Mouse (Mus musculus): ENCODE measurements at regions not wholly inside any gene's neighbourhood (a gene's known extent, or its start where the extent isn't known, plus 50 kb on each side); places are given as distances from the start of the nearest gene placed in this dataset.
A peak's percentile ranks its signal among the peaks of the same experiment; 100 is the strongest.

DNA sequence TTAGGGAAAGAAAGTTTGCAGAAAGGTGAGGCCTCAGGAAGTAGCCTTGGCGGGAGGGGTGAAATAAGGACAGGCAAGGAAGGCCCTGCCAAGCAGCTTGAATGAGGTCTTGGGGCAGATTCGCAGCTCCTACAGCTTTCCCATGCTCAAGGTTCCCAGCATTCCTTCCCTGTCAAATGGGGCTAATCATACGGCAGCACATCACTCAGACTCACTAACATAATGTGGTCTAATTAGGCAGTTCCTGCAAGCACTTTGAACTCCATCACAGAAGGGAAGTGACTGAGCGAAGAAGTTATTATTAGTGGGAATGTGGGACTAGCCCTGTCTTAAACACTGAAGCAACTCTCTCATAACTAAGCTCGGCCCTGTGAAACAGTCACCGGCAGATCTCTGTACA lies 87.1 kb upstream of the Gm10260 start:
- no peak for DNase-seq

DNA sequence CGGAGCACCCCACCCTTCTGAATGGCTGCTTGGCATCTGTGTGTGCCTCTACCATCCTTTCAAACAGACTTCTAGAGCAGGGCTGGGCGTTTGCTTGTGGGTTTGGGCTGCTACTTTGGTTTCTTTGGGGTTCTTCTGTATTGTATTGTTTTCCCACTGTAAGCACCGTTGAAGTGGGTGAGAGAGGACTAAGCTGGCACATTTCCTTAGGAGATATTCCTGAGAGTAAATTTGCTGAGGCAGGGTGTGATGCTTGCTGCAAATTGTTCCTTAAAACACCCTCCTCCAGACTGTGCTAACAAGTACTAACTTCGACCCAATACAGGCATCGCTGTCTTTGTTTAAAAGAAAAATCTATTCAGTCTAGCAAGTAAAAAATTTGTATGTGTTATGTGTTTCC lies 84.7 kb upstream of the Gm10260 start:
- DNase-seq, result no peak

DNA sequence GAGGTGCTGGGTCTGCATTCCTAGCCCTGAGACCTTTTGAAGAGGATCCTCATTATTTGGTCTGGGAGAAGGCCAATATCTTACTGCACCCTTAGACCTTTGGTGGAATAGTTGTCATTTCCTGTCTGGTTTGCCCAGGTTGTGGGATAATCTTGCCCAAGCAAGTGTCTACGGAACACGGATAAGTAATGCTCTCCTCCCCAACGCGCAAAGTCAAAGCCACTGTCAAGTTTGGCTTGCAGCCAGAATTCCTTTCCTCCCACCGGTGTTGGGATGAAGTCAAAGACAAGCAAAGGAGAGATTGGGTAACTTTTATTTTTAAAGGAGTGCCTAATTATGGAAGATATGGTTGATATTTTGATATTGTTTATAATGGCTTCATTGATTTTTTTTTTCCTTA lies 82.4 kb upstream of the Gm10260 start:
- DNase-seq, result no peak

GRCm38 (mm10) chr13:97841503-97841902 lies 81.1 kb upstream of the Gm10260 start:
- no peak for DNase-seq

DNA sequence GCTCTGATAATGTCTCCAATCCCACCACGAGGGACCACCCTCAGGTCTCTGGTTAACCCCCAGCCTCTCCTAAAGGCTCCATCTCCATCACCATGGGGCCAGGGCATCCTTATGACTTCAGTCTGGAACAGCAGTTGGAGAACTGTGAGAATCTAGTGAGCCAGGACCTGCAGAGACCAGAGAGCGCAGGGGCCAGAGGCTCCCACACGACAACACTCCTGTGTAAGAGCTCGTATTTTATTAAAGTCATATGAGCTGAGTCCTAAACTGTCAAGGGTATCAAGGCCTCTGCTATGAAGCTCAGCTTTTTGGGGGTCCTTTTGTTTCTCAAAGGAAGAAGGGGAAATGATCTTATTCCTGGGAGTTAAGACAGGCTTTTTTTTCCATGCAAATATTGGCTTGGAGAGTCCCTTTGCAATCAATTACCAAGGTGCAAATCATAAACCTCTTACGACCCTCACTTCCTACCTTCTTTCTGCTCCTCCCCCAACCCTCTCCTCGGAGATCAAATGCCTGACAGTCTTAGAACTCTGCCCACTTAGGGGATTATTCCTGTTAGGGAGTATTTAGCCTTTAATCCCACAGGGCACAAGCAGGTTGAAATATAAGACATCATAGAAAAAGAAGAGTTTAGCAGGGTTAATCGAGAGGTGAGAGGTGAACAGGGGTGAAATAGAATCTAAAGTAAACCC lies 79.3 kb upstream of the Gm10260 start:
- no peak for DNase-seq

DNA sequence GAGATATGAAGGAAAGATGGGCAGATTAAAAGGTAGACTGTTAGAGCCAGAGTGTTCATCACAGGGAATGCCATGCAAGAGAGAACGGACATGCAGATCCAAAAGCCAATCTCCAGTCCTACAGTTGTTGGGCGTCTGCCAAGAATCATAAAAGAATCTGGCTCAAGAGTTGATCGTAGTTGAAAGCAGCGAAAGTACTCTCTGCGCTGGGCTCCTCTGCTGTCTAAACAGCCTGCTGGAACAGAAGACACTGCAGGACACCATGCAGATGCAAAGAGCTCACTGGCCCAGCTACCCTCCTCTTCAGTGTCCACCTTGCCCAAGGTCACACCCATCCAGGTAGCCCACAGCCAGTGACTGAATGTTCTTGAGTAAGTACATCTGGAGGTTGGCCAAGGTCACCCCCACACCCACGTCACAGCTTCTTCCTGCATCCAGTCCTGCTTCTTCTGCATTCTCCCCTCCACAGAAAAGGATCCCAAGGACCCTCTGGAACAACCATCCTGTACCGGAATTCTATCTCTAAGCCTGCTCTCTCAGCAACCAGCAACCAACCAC lies 77.1 kb upstream of the Gm10260 start:
- DNase-seq, result peak; percentile 70

GRCm38 (mm10) chr13:97832448-97832847 lies 72.0 kb upstream of the Gm10260 start:
- DNase-seq, result no peak

DNA sequence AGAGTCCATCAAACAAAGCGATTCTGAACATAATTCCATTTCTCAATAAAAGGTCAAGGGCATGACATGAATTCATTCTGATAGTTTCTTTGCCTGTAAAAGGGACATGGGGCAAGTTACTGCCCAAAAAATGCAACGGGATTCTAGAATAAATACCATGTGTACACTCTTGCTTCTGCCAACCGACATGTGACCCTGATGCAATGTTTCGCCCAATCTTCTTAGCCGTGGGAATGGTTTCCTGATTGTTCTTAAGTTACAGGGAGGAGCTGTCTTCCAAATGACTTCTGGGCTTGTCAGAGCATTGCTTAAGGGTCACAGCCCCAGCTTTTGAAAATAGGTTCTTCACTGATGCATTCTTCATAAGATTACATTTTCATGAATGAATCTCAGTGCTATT lies 71.4 kb upstream of the Gm10260 start:
- no peak for DNase-seq

- DNase-seq, result no peak
Measured at GRCm38 (mm10) chr13:97829558-97829957, 69.1 kb upstream of the Gm10260 start.

GRCm38 (mm10) chr13:97825801-97826576 lies 65.6 kb upstream of the Gm10260 start:
- no peak for DNase-seq

DNA sequence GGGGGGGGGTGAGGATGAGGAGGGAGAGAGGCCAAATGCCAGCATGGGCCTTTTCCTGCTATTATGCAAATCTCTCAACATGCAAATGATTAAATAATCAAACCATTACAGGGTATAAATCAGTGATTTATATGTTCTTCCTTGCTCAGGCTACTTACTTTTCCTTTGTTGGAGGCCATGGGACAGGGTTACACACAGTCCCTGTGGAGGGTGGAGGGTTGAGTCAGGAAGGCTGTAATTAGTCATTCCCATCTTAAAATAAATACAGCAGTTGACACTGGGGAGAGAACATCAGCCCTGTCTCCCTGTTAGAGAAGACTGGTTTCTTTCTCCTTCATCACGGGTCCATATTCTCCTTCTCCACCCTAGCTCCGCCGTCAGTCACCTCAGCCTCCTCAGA lies 64.9 kb upstream of the Gm10260 start:
- no peak for DNase-seq

DNA sequence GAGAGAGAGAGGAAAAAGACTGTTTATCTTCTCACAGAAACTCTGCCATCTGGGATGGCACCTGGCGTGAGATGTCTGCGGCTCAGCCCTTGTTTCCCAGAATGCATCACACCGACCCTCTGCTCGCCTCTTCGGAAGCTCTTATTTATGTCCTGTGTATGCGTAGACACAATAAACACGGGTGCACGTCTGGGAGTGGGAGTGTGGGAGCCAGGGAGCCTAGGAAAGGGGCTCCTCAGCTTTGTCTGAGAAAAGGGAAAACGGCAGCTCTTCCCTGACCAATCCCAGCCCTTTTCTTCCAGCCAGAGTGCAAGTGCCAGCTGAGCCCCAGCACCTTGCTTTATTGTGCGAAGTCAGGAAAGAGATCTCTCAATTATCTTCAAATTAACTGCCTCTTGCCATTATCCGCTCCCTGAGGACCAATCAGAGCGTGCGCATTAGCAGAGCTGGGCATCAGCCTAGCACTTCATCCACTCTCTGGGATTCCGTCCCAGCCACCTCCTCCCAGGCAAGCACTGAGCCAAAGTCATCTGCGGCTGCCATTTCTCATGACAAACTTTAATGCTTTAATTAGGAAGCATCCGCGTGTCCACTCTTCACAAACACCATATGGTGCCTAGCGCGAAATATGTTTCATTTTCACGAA lies 63.8 kb upstream of the Gm10260 start:
- peak; percentile 49 for DNase-seq

DNA sequence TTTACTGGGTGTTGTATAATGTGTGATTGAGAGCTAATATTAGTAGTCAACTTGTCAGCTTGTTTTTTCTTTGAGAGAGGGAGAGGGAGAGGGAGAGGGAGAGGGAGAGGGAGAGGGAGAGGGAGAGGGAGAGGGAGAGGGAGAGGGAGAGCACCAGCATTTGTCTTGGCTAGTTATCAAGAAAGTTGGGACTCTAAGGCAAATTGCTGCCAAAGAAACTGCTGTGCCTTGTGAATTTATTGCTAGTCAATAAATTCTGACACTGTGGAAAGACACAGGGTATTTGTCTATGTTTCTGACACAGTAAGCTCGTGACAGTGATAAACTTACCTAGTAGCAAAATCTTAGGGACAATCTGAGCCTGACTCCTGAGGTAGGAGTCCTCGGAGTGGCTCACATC lies 61.2 kb upstream of the Gm10260 start:
- DNase-seq, result no peak

- no peak for DNase-seq
Measured at GRCm38 (mm10) chr13:97821011-97821410, 60.6 kb upstream of the Gm10260 start.

DNA sequence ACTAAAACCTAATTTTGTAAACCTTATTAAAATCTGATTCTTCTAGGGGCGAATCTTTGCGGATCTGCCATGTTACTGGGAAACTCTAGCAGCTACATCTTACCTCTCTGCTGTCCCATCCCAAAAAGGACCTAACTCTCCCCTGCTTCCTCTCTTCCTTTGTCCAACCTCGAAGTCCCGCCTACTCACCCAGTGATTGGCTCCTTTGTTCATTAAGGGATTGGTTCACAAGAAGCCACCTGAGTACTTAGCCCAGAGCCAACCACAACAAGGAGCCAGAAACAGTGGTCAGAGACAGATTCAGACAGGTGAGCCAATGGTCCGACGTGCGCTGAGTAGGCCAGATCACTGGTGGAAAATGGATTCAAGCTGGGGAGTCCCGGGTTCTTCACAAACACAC lies 60.0 kb upstream of the Gm10260 start:
- no peak for DNase-seq

DNA sequence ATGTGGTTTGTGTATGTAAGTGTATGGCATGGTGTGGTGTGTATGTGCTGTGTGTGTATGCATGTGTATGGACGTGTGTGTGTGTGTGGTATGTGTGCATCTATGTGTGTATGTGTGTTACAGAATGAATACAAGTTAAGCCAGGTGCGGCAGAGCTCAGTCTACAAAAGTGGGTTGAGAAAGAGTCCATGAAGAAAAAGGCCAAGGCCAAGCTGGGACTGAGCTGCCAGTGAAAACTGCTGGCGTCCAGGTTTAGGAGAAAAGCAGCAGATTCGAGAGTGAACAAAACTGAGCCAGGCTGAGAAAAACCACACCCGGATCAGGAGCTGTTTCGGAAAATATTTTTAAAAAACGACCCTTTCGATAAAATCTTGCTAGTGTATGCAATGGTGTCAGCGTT lies 58.6 kb upstream of the Gm10260 start:
- no peak for DNase-seq

GRCm38 (mm10) chr13:97816923-97817322 lies 56.5 kb upstream of the Gm10260 start:
- DNase-seq, result no peak

Data from lung, postnatal 10 days (tissue).